Mouse (Mus musculus) left cerebral cortex, postnatal 4 days (tissue): ENCODE data around the gene C2cd4b. TPM values are rescaled to one million over a fixed set of nuclear protein-coding genes. Genes with fewer than 3 reads are reported as not detected.

Experiments
- microRNA-seq: library from miRNA; unstranded; fragments of <30 nt; microRNA quantifications from one replicate; pipeline ENCODE4 v1.2.0, GENCODE M21; 2022
- total RNA-seq, 2 experiments: library from RNA; stranded (reverse); gene quantifications; 2 replicates each; pipeline ENCODE4 v1.2.3; 2021

Gene C2cd4b
- total RNA-seq, 2 experiments from 2014 or later, result 0.36 to 0.58 TPM

Small RNA genes within 50 kb of the gene (microRNA-seq; reads per million reads assigned to microRNA genes)
- not detected for gene Mir7241
- gene Mir7242, result not detected

Other genes starting within 250 kb of the C2cd4b start
- gene Tln2, start 199.7 kb upstream of the C2cd4b start, total RNA-seq, result 10 to 100 TPM; 66.0 to 73.5 TPM
- gene C2cd4a, start 72.9 kb downstream of the C2cd4b start, total RNA-seq, result not detected
- gene Vps13c, start 81.0 kb downstream of the C2cd4b start, total RNA-seq, result 10 to 100 TPM; 37.0 to 38.7 TPM